Mouse (Mus musculus): Measurements from ENCODE around the gene Scamp3. TPM values are rescaled to one million over a fixed set of nuclear protein-coding genes. Genes with fewer than 3 reads are reported as not detected.

Gene Scamp3
- polyA plus RNA-seq, 2 experiments: 93.9 to 114 TPM

- H3K4me1 ChIP-seq (ENCODE audit: control insufficient read depth, insufficient read depth, low read length): no peaks in the 10 kb centered on the region; the same call in 1 of the 2 replicates
- no peak overlapping the region for H3K4me2 ChIP-seq (replicated peaks; ENCODE audit: low read depth, low read length, severe bottlenecking)
- H3K4me3 ChIP-seq (replicated peaks; ENCODE audit: low read length): no peak overlapping the region
- 78% methylated on average over 1 of the region's 1 CpGs for WGBS
- H3K27me3 ChIP-seq (ENCODE audit: control insufficient read depth, insufficient read depth, low read length): no peaks in the 10 kb centered on the region
- no peaks in the 10 kb centered on the region for H3K9me3 ChIP-seq (ENCODE audit: control insufficient read depth, low read length)
- TF ChIP-seq POLR2A (IDR thresholded peaks at IDR 0.05; ENCODE audit: borderline replicate concordance, extremely low read depth, insufficient read depth, insufficient read length): no peak
- no peak overlapping the region for H3K9ac ChIP-seq (ENCODE audit: low read depth, low read length, severe bottlenecking)
- no peak overlapping the region for H3K27ac ChIP-seq (replicated peaks; ENCODE audit: low read depth, low read length)
- no peaks in the 10 kb centered on the region for H3K36me3 ChIP-seq (ENCODE audit: control insufficient read depth, insufficient read depth, low read length)
- DNase-seq (ENCODE audit: low spot score) (no peak), ATAC-seq (ENCODE audit: low FRiP score, low read depth) (no peak)
Observed at GRCm38 (mm10) chr3:89133752-89134151, 43.5 kb upstream of the Scamp3 start.

GRCm38 (mm10) chr3:89135958-89136357 lies 41.3 kb upstream of the Scamp3 start, which contains the start of gene Pklr:
TSS of gene Pklr (plus strand) at chr3:89136142.
- DNase-seq (ENCODE audit: low spot score) (no peak), ATAC-seq (ENCODE audit: low FRiP score, low read depth) (no peak)
- no peak for TF ChIP-seq POLR2A (IDR thresholded peaks at IDR 0.05; ENCODE audit: borderline replicate concordance, extremely low read depth, insufficient read depth, insufficient read length)
- no peaks in the 10 kb centered on the region for H3K27me3 ChIP-seq (ENCODE audit: control insufficient read depth, insufficient read depth, low read length)
- H3K9ac ChIP-seq (ENCODE audit: low read depth, low read length, severe bottlenecking): no peak within 1 kb of the TSS
- H3K9me3 ChIP-seq (ENCODE audit: control insufficient read depth, low read length): no peaks in the 10 kb centered on the region
- H3K36me3 ChIP-seq (ENCODE audit: control insufficient read depth, insufficient read depth, low read length): no peaks in the 10 kb centered on the region
- H3K27ac ChIP-seq (replicated peaks; ENCODE audit: low read depth, low read length): no peak within 1 kb of the TSS
- H3K4me1 ChIP-seq (ENCODE audit: control insufficient read depth, insufficient read depth, low read length): no peaks in the 10 kb centered on the region; the same call in 1 of the 2 replicates
- WGBS: 67% methylated on average over 3 of the region's 3 CpGs
- no peak within 1 kb of the TSS for H3K4me3 ChIP-seq (replicated peaks; ENCODE audit: low read length)
- no peak within 1 kb of the TSS for H3K4me2 ChIP-seq (replicated peaks; ENCODE audit: low read depth, low read length, severe bottlenecking)

GRCm38 (mm10) chr3:89136365-89136764 lies 40.9 kb upstream of the Scamp3 start:
- no peaks in the 10 kb centered on the region for H3K36me3 ChIP-seq (ENCODE audit: control insufficient read depth, insufficient read depth, low read length)
- no peaks in the 10 kb centered on the region; the same call in 1 of the 2 replicates for H3K4me1 ChIP-seq (ENCODE audit: control insufficient read depth, insufficient read depth, low read length)
- no peak overlapping the region for H3K4me3 ChIP-seq (replicated peaks; ENCODE audit: low read length)
- WGBS: 47% methylated on average over 9 of the region's 9 CpGs
- H3K27ac ChIP-seq (replicated peaks; ENCODE audit: low read depth, low read length): no peak overlapping the region
- no peaks in the 10 kb centered on the region for H3K27me3 ChIP-seq (ENCODE audit: control insufficient read depth, insufficient read depth, low read length)
- DNase-seq (ENCODE audit: low spot score): no peak
- no peak overlapping the region for H3K9ac ChIP-seq (ENCODE audit: low read depth, low read length, severe bottlenecking)
- no peak overlapping the region for H3K4me2 ChIP-seq (replicated peaks; ENCODE audit: low read depth, low read length, severe bottlenecking)
- no peaks in the 10 kb centered on the region for H3K9me3 ChIP-seq (ENCODE audit: control insufficient read depth, low read length)
- no peak for ATAC-seq (ENCODE audit: low FRiP score, low read depth)
- TF ChIP-seq POLR2A (IDR thresholded peaks at IDR 0.05; ENCODE audit: borderline replicate concordance, extremely low read depth, insufficient read depth, insufficient read length): no peak

GRCm38 (mm10) chr3:89144821-89145220 lies 32.5 kb upstream of the Scamp3 start:
- TF ChIP-seq POLR2A (IDR thresholded peaks at IDR 0.05; ENCODE audit: borderline replicate concordance, extremely low read depth, insufficient read depth, insufficient read length): no peak
- Histone ChIP-seq H3K27ac (replicated peaks; ENCODE audit: low read depth, low read length) (no peak overlapping the region), H3K4me3 (replicated peaks; ENCODE audit: low read length) (no peak overlapping the region), H3K4me2 (replicated peaks; ENCODE audit: low read depth, low read length, severe bottlenecking) (no peak overlapping the region), H3K4me1 (ENCODE audit: control insufficient read depth, insufficient read depth, low read length) (peaks cover 3% of the 10 kb centered on the region; the same call in 1 of the 2 replicates), H3K9ac (ENCODE audit: low read depth, low read length, severe bottlenecking) (no peak overlapping the region), H3K27me3 (ENCODE audit: control insufficient read depth, insufficient read depth, low read length) (peaks cover 2% of the 10 kb centered on the region; the same call in 1 of the 2 replicates), H3K36me3 (ENCODE audit: control insufficient read depth, insufficient read depth, low read length) (no peaks in the 10 kb centered on the region), H3K9me3 (ENCODE audit: control insufficient read depth, low read length) (no peaks in the 10 kb centered on the region)
- DNase-seq (ENCODE audit: low spot score) (no peak), ATAC-seq (ENCODE audit: low FRiP score, low read depth) (no peak)
- 63% methylated on average over 10 of the region's 10 CpGs for WGBS

- H3K4me1 ChIP-seq (ENCODE audit: control insufficient read depth, insufficient read depth, low read length): peaks cover 3% of the 10 kb centered on the region; the same call in 1 of the 2 replicates
- DNase-seq (ENCODE audit: low spot score) (no peak), ATAC-seq (ENCODE audit: low FRiP score, low read depth) (no peak)
- 25% methylated on average over 8 of the region's 8 CpGs for WGBS
- no peak overlapping the region for H3K27ac ChIP-seq (replicated peaks; ENCODE audit: low read depth, low read length)
- no peak overlapping the region for H3K4me3 ChIP-seq (replicated peaks; ENCODE audit: low read length)
- H3K9me3 ChIP-seq (ENCODE audit: control insufficient read depth, low read length): no peaks in the 10 kb centered on the region
- no peaks in the 10 kb centered on the region for H3K36me3 ChIP-seq (ENCODE audit: control insufficient read depth, insufficient read depth, low read length)
- H3K27me3 ChIP-seq (ENCODE audit: control insufficient read depth, insufficient read depth, low read length): peaks cover 8% of the 10 kb centered on the region; the same call in 1 of the 2 replicates
- no peak overlapping the region for H3K9ac ChIP-seq (ENCODE audit: low read depth, low read length, severe bottlenecking)
- no peak for TF ChIP-seq POLR2A (IDR thresholded peaks at IDR 0.05; ENCODE audit: borderline replicate concordance, extremely low read depth, insufficient read depth, insufficient read length)
- no peak overlapping the region for H3K4me2 ChIP-seq (replicated peaks; ENCODE audit: low read depth, low read length, severe bottlenecking)
Observed at GRCm38 (mm10) chr3:89145566-89145965, 31.7 kb upstream of the Scamp3 start.

Data from limb, embryonic 14.5 days (tissue).